Mouse (Mus musculus) lung, postnatal 10 days (tissue): ENCODE data around the gene Wnt7a.
A peak's percentile ranks its signal among the peaks of the same experiment; 100 is the strongest.

ENCODE experiments used
- DNase-seq: peaks from one replicate; pipeline ENCODE4 v3.0.0; 2021

The Wnt7a gene

GRCm38 (mm10) chr6:91410961-91411368, at the start of gene Wnt7a:
TSS of gene Wnt7a (minus strand) at chr6:91411363.
- DNase-seq, result no peak

- DNase-seq, result no peak
Observed at GRCm38 (mm10) chr6:91459471-91459870, 48.3 kb upstream of the Wnt7a start.

- no peak for DNase-seq
Observed at GRCm38 (mm10) chr6:91454546-91454945, 43.4 kb upstream of the Wnt7a start.

- DNase-seq, result no peak
Observed at GRCm38 (mm10) chr6:91452056-91452455, 40.9 kb upstream of the Wnt7a start.

GRCm38 (mm10) chr6:91449472-91450225, 38.5 kb upstream of the Wnt7a start:
- DNase-seq, result no peak

- DNase-seq, result no peak
Observed at GRCm38 (mm10) chr6:91445316-91445715, 34.2 kb upstream of the Wnt7a start.

- DNase-seq, result no peak
Observed at GRCm38 (mm10) chr6:91441145-91441662, 30.0 kb upstream of the Wnt7a start.

- peak; percentile 97 for DNase-seq
Observed at GRCm38 (mm10) chr6:91440474-91441144, 29.4 kb upstream of the Wnt7a start.

- DNase-seq, result no peak
Observed at GRCm38 (mm10) chr6:91424151-91424550, 13.0 kb upstream of the Wnt7a start.

- DNase-seq, result no peak
Observed at GRCm38 (mm10) chr6:91421629-91422028, 10.5 kb upstream of the Wnt7a start.

- DNase-seq, result no peak
Observed at GRCm38 (mm10) chr6:91417291-91417845, 6.2 kb upstream of the Wnt7a start.

GRCm38 (mm10) chr6:91416146-91416545, 5.0 kb upstream of the Wnt7a start:
- no peak for DNase-seq

GRCm38 (mm10) chr6:91414890-91415289, 3.7 kb upstream of the Wnt7a start:
- peak; percentile 38 for DNase-seq

GRCm38 (mm10) chr6:91411369-91411981, 312 bp upstream of the Wnt7a start:
- peak; percentile 74 for DNase-seq

- DNase-seq, result no peak
Observed at GRCm38 (mm10) chr6:91410168-91410780, 889 bp downstream of the Wnt7a start.

GRCm38 (mm10) chr6:91409448-91410167, 1.6 kb downstream of the Wnt7a start:
- DNase-seq, result no peak

- no peak for DNase-seq
Observed at GRCm38 (mm10) chr6:91408616-91409015, 2.5 kb downstream of the Wnt7a start.

- DNase-seq, result no peak
Observed at GRCm38 (mm10) chr6:91401591-91401990, 9.6 kb downstream of the Wnt7a start.

GRCm38 (mm10) chr6:91400514-91400913, 10.6 kb downstream of the Wnt7a start:
- no peak for DNase-seq

GRCm38 (mm10) chr6:91392475-91393174, 18.5 kb downstream of the Wnt7a start:
- DNase-seq, result no peak

GRCm38 (mm10) chr6:91389141-91389540, 22.0 kb downstream of the Wnt7a start:
- peak; percentile 84 for DNase-seq

- no peak for DNase-seq
Observed at GRCm38 (mm10) chr6:91384415-91384814, 26.7 kb downstream of the Wnt7a start.
